Mouse (Mus musculus) mouse trophoblast stem cell (cell line): Measurements from ENCODE around the gene Cd59a.
"Not testable (repeated sequence)": the region's sequence is repeated elsewhere in the genome, so short reads cannot be mapped to it uniquely, and the experiment has no call there.

Experiments
- in situ Hi-C, 2 experiments: fragments of 300-500 bp; cut with MseI, MboI; formaldehyde crosslinking; loops; 2 replicates in 1 of 2; 3 replicates in 1 of 2; pipeline ENCODE4 v1.15.1; 2025

Gene Cd59a

GRCm38 (mm10) chr2:104095741-104096213 is at the start of gene Cd59a:
TSS of gene Cd59a (plus strand) at chr2:104095801.
- in situ Hi-C loops, result no loop called here

DNA sequence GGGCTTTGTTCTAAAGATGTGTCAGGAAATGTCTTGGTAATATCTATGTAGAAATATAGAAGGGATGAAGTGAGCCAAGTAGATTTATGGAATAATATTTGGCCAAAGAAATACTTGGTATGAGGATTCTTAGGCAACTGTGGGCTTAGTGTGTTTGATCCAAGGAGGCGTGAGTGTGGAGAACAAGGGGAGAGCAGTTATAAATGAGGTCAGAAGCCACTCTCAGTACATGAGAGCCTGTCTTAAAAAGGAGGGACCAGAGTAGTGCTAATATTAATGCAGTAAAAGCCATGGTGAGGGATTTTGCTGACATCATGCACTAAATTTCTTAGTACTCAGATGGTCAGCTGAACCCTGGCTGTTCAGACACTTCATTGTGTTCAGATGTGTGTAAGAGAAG is 37.2 kb upstream of the Cd59a start:
- in situ Hi-C loops, result no loop called here

- in situ Hi-C loops, result no loop called here
Measured at GRCm38 (mm10) chr2:104058954-104059353, 36.6 kb upstream of the Cd59a start.

- in situ Hi-C loops, result no loop called here
Measured at GRCm38 (mm10) chr2:104059786-104060185, 35.8 kb upstream of the Cd59a start.

GRCm38 (mm10) chr2:104060996-104061395 is 34.6 kb upstream of the Cd59a start:
- in situ Hi-C loops, result no loop called here

DNA sequence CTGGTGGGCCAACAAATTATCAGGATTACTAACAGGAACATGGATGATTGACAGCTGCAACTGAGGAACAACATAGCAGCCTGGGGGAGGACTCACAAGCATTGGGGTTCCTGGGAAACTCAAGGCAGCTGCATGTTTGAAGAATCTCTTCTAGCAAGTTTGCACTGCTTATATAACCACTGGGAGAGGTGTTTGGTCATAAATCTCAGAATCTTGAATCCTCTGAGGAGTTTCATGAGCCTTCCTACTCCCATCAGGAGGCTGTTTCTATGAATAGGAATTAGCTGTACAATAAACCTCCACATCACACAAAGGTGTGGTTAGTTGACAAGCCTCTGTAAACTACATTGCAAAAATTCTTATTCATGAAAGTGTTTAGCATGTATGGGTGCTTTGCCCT is 32.9 kb upstream of the Cd59a start:
- in situ Hi-C loops, result no loop called here

GRCm38 (mm10) chr2:104064152-104064551 is 31.4 kb upstream of the Cd59a start:
- in situ Hi-C loops, result no loop called here

DNA sequence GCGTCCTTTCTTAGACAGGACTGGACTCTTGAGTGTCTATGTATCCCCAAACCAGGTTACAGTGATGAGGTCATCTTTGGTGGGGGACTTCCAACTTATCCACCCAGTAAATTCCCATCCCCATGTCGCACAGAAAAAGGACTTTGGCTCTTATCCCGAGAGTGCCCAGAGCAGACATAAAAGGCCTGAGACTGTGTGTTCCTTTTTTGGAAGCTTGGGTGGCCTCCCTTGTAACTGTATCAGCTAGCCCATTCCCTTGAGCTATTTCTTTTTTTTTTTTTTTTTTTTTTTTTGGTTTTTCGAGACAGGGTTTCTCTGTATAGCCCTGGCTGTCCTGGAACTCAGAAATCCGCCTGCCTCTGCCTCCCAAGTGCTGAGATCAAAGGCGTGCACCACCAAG is 30.1 kb upstream of the Cd59a start, which contains the start of gene Gm10912:
TSS of gene Gm10912 (plus strand) at position 301 of the 400 bp plus-strand sequence.
- in situ Hi-C loops, result not testable (repeated sequence)

DNA sequence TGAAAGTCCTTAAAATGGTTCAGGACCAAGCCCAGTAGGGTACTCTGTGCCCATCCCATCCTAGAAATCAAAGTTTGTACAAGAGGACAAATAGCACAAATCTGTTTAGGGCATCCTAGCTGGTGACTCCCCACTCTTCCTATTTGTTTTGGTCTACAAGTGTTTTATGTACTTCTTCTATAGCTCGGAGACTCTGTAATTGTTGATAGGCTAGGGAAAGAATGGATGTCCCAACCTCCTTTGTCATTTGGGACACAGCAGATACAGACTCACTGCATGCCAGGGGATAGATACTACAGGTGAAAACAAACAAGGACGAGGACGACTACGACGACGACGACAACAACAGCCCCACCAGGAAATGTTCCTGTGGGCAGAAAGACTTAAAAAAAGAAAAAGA is 27.2 kb upstream of the Cd59a start, which contains the start of gene Gm10799:
TSS of gene Gm10799 (minus strand) at position 101 of the 400 bp plus-strand sequence.
- in situ Hi-C loops, result not testable (repeated sequence)

DNA sequence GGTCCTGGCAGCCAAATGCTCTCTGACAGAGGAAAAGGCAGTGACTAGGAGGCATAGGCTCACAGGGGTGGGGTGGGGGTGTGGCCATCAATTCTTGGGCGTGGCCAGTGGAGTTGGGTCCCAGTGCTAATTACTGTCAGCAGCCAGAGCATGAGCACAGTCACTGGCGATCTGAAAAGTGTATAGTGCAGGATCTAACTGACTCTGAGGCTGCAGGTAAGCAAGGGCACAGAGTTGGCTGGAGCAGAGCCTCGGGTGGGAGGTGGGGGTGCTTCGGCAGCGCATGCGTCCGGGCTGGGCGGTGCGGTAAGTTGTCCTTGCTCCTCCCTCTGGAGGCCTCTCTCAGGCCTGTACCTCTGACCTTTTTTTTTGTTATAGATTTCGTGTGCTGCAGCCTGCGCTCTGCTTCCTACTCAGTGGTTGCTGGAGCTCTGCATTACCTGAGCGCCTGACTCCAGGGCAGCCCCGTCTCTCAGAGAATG is 25.9 kb upstream of the Cd59a start, which contains the start of gene Cd59b:
TSS of gene Cd59b (plus strand) at position 146 of the 482 bp plus-strand sequence.
- in situ Hi-C loops, result no loop called here

- in situ Hi-C loops, result not testable (repeated sequence)
Measured at GRCm38 (mm10) chr2:104078285-104078684, 17.3 kb upstream of the Cd59a start.

DNA sequence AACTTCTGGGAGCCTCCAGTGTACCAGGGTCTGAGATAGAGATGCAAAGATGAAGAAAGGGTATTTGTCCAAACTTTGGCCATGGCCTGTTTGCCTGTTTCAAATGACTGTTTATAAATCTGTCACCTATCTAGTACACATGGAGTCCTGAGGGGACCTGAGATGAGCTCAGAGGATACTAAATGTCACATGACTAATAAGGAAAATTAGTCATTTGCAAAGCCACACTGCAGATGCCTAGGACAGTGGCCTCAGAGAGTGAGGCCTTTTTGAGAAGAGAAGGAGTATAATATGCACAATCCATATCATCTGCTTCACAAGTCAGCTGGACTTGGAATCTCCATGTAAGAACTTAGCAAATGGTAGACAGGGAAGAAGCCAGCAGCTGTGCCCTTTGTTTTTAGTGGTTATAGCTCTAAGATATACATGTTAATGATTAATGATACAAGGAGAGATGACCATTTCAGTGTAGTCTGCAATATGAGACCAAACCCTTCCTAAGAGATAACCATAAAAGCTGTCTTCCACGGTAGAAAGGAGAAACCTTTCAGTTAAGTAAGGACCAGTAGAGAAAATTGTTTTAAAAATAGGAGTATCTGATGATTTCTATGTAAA is 14.1 kb upstream of the Cd59a start:
- in situ Hi-C loops, result not testable (repeated sequence)

GRCm38 (mm10) chr2:104082474-104082873 is 13.1 kb upstream of the Cd59a start:
- in situ Hi-C loops, result no loop called here

DNA sequence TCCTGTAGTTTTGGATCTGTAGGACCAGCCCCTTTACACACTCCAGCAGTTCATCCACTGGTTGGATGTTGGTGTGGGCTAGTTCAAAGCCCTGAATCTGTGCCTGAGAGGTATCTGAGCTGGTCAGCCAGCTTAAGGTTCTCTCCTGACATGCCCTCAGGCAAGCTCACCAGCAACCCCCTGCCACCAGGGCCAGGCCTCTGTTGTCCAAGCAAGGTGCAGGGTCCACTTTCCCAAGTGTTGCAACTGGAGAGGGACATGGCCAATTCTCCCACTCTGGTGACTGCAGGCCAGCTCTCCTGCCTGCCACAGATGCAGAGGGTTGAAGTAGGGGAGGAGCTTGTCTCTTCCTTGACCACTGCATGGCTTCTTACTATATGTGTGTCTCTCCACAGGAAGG is 11.6 kb upstream of the Cd59a start:
- in situ Hi-C loops, result not testable (repeated sequence)

DNA sequence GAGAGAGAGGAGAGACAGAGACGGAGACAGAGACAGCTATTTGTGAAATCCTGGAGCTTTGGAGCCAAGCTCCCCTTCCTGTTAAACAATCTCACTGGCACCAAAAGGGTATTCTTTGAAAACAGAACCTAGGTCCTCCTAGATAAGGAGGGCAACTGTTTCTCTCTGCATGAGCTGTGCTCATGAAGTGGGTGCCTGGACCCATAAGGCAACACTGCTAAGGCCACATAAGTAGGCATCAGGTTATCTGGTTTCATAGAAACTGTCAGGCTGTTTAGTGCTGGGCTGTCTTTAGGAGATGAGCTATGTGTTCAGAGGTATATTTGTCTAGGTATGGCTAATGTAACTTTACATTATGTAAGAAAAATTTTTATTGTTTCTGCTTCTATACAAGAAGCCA is 8.0 kb upstream of the Cd59a start:
- in situ Hi-C loops, result not testable (repeated sequence)

GRCm38 (mm10) chr2:104093305-104093704 is 2.3 kb upstream of the Cd59a start:
- in situ Hi-C loops, result no loop called here

GRCm38 (mm10) chr2:104096256-104096655 is 655 bp downstream of the Cd59a start:
- in situ Hi-C loops, result no loop called here

DNA sequence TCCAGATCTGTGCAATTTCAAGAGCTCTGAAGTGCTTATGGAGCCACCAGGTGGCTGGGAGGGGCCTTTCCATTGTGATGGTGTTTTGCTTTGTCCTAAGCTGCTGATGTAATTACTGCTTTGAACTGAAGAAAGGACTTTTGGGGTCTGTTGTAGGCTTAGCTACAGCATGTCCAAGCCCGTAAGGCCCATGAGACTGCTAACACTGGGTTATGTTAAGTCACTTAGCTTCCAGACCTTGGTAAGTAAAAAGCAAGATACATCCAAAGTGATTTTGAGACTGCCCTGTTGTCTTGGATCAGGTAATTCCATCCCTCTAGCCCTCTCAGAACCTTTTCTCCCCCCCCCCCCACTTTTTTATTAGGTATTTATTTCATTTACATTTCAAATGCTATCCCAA is 1.2 kb downstream of the Cd59a start:
- in situ Hi-C loops, result not testable (repeated sequence)

DNA sequence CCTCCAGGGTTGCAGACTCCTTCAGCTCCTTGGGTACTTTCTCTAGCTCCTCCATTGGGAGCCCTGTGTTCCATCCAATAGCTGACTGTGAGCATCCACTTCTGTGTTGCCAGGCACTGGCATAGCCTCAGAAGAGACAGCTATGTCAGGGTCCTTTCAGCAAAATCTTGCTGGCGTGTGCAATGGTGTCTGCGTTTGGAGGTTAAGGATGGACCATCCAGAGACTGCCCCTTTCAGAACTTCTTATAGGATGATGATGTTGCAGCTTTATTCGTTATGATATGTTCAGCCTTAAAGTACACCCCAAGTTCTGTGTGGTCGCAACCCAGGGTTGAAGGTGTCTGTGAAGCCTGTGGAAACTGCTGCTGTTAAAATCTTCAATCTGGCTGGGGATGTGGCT is 1.8 kb downstream of the Cd59a start:
- in situ Hi-C loops, result not testable (repeated sequence)

DNA sequence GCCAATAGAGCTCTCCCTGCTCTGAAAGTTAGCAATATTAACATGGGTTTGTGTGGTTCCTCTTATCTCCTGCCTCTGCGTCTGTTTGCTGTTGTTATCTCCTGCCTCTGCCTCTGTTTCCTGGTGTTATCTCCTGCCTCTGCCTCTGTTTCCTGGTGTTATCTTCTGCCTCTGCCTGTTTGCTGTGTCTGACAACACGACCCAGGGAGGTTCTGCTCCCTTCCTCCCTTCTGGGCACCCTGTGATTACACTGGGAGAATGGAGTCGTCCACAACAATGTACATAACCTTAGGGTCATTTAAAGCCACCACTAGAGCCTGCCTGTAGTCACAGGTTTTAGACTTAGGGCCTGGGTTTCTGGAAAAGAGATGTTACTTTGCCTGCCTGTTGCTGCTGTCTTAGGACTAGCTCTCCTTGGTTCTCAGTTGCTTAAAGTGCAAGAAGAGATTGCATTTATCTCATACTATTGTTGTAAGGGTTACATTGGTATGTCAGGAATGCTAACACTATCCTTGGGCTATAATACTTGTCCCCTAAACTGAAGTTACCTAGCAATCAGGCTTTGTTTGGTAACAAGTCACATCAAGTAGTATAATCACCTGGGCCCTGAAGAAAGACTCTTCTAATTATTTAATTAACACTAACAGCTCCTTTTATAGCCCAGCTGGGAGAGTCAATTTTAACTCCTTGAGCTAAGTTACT is 3.1 kb downstream of the Cd59a start:
- in situ Hi-C loops, result no loop called here

DNA sequence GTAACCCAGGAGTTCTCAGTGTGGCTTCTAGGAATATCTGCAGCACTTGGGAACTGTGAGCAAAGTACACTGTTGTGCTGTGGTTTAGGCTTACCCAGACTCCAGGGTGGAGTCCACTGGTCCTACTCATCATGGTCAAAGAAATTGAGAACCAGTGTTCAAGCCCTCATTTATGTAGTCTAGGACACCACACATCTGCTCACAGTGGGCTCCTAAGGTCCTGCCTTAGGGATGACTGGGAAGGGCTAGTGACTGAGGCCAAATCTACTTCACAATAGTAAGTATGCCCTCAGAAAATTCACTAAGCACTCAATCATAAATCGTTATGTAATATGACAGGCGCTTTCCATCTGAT is 3.6 kb downstream of the Cd59a start:
- in situ Hi-C loops, result no loop called here

DNA sequence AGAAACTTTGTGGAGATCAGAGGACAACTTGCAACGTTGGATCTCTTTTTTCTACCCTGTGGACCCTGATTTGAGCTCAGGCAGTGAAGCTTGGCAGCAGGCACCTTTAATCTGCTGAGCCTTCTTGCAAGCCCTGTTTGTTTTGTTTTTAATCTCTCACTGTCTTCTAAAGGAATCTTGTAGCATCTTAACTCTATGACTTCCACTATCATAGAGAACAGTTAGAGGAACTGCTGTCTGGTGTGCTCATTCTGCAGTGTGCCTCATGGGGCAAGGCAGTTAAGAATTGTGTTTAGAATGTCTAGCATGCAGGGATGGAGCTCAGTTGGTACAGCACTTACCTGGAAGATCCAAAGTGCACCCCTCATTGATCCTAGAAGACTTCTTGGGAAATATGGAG is 4.3 kb downstream of the Cd59a start:
- in situ Hi-C loops, result no loop called here

DNA sequence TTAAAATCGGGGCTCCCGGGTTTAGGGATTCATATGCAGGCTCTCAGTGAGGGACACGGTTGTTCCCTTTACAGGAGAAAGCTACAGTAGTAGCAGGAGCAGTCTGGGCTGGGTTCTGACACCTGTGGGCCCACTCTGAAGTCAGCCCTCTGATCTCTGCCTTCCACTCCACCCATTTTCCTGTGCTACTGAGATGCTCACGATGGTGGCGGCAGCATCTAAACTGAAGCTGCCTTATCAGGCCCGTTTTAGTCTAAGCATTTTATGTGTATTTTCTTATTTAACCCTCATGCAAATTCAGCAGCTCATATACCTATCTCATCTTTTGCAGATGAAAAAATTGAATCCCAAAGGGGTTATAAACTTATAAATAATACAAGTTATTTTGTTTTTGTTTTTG is 9.2 kb downstream of the Cd59a start:
- in situ Hi-C loops, result no loop called here
